Mouse (Mus musculus): ENCODE measurements around the gene Wfdc15b.
"Not testable (repeated sequence)": the region's sequence is repeated elsewhere in the genome, so short reads cannot be mapped to it uniquely, and the experiment has no call there.

The Wfdc15b gene

DNA sequence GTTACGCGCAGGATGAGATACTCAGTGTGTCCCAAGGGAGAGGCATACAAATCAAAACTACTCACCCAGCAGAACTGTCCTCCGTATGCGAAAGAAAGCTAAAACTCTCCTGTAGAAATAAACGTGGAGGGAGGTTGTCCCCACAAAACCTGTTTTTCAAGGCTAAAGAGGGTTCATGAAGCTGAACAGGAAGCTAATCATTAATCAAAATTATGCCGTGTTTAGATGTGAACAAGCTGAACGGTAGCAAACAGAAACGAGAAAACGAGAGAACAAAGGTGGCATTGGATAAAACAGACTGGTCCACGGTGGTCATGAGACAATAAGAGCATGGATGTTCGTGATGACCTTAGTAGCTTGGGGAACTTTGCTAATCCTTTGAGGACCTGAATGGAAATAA is at the start of gene Wfdc15b:
TSS of gene Wfdc15b (minus strand) at position 139 of the 400 bp plus-strand sequence.
- no peak for DNase-seq

GRCm38 (mm10) chr2:164256540-164256939 is 35.1 kb upstream of the Wfdc15b start, which contains the start of gene Svs3b:
Gene Svs3b (minus strand): TSS chr2:164256640.
- DNase-seq, result not testable (repeated sequence)

GRCm38 (mm10) chr2:164238366-164238765 is 16.9 kb upstream of the Wfdc15b start, which contains the start of gene Svs2:
Gene Svs2 (minus strand): TSS chr2:164238466.
- no peak for DNase-seq

- no peak for DNase-seq
These were observed 11.2 kb upstream of the Wfdc15b start for GRCm38 (mm10) chr2:164232671-164233070.

- no peak for DNase-seq
These were observed 7.1 kb upstream of the Wfdc15b start for GRCm38 (mm10) chr2:164228361-164229070.

GRCm38 (mm10) chr2:164219295-164219694 is 2.2 kb downstream of the Wfdc15b start:
- DNase-seq, result no peak

GRCm38 (mm10) chr2:164212711-164213110 is 8.7 kb downstream of the Wfdc15b start:
- DNase-seq, result no peak

DNA sequence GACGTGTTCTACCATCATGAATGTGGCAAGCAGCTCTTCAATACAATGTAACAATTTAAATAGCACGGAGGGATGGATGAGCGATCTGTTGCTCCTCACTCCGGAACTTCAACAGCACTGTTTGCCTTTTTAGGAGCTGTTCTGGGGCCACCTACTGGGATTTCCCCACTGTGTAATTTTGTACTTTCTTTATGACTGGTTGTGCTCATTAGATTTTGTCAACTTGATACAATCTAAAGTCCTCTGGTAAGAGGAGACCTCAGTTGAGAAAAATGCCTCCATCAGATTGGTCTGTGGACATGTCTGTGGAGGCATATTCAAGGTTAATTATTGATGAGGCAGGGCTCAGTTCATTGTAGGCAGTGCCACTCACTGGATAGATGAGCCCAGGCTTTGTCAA is 10.6 kb downstream of the Wfdc15b start:
- no peak for DNase-seq

DNA sequence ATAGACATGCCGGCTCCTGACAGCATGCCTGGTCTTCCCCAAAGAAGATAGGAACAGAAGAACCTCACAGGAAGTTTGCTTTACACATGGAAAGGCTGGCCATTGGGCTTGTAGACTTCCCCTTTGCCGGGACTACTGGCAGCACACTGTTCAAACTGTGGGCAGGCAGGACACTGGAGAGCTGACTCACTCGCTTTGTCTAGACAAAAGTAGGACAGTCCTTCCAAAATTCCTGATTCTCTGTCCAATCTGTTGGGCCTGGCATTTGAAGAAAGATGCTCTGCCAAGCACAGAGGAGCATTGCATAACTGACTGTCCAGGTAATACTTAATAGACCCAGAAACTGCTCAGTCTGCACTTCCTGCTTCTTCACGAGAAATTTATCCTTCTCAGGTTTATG is 14.8 kb downstream of the Wfdc15b start:
- DNase-seq, result no peak

DNA sequence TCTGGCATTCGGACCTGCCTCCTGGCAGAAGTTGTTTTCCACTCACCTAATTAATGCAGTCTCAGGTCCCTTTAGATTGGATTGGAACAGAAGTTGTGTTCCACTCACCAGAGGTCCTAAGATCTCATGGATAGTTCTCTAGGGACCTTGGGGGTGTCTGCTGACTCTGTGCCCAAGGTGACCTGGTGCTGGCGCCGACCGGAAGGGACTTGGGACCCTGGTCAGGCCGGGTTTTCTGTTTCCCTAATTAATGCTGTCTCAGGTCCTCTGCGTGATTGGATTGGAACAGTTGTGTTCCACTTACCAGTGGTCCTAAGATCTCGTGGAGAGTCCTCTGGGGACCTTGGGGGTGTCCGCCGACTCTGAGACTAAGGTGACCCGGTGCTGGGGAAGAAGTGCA is 15.4 kb downstream of the Wfdc15b start:
- not testable (repeated sequence) for DNase-seq

- no peak for DNase-seq
These were observed 21.7 kb downstream of the Wfdc15b start, which contains the start of gene Wfdc15a for GRCm38 (mm10) chr2:164199626-164200327. Gene Wfdc15a (minus strand): TSS chr2:164200130.

- DNase-seq, result no peak
These were observed 24.8 kb downstream of the Wfdc15b start for GRCm38 (mm10) chr2:164196700-164196990.

DNA sequence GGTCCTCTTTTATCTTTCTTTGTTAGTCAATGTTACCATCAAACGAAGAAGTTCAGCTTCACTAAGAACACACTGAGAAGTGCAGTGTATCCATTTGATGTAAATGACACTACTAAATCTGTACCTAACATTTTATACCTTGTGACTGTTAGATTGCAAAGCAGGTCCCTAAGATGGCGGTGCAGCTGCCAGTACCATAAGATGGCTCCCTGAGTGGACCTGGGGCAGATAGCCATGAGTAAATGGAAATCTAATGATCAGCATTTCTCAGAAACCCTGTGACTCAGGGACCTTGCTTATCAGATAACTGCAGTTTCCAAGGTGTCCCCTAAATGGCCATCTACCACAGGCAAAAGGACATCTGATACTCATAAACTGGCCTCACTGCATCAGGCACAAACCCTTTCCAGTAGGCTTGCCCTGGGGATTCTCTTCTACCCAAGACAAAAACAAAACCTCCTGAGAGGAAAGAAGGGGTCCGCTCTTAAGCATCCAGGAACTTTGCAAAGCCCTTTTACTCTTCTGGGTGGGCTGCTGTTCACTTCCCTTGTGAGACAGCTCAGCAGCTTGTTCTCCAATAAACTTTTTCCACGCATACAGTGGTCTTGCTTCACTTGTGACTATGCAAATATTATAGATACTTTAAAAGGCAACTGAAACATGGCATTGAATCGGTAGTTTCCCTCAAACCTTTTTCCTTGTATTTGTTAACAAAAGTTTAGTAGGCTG is 25.3 kb downstream of the Wfdc15b start:
- no peak for DNase-seq

DNA sequence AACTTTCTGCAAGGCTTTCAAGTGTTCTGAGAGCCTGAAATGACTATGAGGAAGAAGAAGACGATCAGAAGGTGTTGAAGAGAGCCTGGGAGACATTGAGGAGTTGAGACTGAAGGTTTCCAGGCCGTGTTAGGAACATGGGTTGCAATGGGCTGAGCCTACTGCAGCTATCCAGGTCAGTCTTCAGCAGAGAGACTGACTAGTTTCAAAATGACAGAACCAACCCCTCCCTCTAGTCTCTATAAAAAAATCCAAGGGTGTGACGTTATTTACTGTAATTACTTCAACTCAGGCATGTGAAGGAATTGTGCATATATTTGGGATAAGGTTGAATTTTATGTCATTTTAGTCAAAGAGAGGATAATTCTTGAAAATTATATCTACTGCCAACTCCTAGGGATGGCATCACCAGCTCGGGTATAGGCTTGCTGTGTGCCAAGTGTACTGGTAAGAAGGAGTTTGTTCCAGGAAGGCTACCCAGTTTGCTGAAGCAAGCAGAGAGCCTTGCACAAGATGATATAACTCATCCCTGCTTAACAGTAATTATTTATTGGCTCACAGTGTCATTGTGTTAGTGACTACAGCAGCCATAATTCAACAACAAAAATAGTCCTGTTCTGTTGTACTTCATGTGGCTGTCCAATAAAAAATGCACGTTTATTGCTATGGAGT is 26.4 kb downstream of the Wfdc15b start:
- no peak for DNase-seq

DNA sequence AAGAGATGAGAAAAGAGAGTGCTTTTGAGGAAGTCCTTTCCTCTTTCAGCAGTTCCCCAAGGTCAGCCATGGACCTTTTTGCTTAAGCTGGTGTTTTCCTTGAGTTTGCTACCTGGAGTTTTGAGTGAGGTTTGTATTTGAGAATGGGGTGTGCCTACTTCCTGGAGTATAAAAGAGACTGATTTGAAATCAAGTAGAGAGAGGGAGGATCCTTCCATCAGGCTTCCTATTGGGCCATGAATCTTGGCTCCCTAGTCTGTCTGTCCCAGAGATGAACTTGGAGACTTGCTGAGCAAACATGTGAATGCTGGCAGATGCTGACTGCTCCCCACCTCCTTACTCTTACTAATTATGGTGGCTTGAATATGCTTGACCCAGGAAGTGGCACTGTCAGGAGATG is 29.2 kb downstream of the Wfdc15b start:
- DNase-seq, result no peak

- DNase-seq, result no peak
These were observed 30.9 kb downstream of the Wfdc15b start, which contains the start of gene Wfdc12 for GRCm38 (mm10) chr2:164190576-164190975. Gene Wfdc12 (minus strand): TSS chr2:164190608.

- DNase-seq, result peak; percentile 45 to 54
These were observed 32.7 kb downstream of the Wfdc15b start for GRCm38 (mm10) chr2:164188722-164189121.

DNA sequence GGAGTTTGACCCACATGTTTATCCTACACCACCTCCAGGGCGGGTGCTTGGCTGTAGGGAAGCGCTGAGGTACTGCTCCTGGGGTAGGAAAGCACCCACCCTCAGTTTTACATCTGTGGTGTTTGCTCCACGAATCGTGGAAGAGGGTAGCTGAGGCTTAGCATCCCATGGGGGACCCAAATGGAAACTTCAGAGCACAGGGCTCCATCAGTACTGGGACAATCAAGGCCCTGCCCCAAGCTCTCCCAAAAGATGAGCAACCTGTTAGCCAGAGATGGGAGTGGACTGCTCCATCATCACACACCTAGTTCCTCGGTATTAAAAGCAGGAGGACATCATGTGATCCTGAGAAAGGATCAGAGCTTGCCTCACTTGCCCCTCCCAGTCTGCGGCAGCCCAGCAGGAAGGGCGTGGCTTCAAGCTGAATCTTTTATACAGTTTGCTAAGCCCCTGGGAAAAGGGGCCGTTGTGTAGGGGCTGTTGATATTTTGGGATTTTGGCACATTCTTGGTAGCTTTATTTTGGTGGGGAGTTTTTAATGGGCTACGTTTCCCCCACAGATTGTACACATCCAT is 37.2 kb downstream of the Wfdc15b start:
- no peak for DNase-seq

DNA sequence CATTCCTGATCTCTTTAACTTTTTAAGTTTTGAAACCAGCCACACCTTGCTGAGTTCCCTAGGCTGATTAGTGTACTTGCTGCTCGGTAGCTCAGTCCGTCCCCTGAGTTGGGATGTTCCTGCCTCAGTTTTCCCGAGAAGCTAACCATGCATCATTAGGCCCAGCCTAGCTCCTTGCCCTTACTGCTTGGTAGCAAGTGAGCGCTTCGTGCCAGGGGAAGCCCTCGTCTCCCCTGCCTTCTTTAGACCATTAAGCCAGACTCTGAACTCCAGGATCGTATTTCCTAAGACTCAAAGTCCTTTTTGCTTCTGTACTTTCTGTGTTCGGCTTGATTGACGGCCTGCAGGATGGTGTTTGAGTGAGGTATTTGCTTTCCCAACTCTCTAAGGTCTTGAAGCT is 38.1 kb downstream of the Wfdc15b start:
- DNase-seq, result no peak

- no peak for DNase-seq
These were observed 38.7 kb downstream of the Wfdc15b start, which contains the start of gene Wfdc5 for GRCm38 (mm10) chr2:164182692-164183255. Gene Wfdc5 (minus strand): TSS chr2:164182742.

DNA sequence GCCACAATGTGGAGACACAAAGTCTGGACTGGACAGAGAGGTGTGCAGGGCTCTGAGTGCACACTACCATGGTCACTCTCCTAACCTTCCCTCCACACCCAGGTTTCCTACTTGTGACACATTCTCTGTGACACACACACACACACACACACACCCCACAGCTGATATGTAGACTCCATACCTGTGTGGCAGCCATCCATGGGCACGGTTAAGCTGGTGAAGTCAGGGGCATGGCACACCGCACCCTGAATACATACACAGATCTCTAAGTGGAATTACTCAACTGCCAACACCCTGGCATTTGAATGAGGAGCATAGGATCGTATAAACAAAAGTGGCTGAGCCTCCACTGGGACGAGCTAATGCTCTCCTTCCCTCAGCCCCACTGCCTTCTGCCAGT is 40.7 kb downstream of the Wfdc15b start:
- no peak for DNase-seq

GRCm38 (mm10) chr2:164180124-164180523 is 41.3 kb downstream of the Wfdc15b start:
- DNase-seq, result peak; percentile 58 to 59
